Mouse (Mus musculus) E14TG2a.4 (cell line): ENCODE measurements around the gene Srxn1.

ENCODE experiments used
- CTCF ChIP-seq: conservative IDR thresholded peaks from 2 replicates; pipeline ENCODE4 v1.5.1; 2014; ENCODE audit warnings: low read length
- NANOG ChIP-seq: IDR thresholded peaks from 2 replicates; pipeline ENCODE4 v1.6.1; 2014; ENCODE audit warnings: borderline replicate concordance, low read length, mixed read lengths
- POU5F1 ChIP-seq: IDR thresholded peaks from 2 replicates; pipeline ENCODE4 v1.6.1; 2014; ENCODE audit warnings: low read length, borderline replicate concordance

DNA sequence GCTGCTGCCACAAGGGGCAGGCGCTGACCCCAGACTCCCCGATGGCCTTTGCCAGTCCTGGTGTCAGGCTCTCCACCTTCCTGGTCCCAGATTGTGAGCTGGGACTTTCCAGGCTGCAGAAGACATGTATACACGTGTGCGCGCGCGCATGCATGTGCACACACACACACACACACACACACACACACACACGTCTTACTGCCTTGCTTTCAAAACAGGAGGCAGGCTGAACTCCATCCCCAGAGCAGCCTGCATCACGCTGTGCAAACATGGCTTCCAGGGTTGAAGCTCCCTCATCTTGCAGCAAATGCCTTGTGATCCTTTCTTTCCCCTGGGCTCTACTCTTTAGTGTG lies 35.9 kb upstream of the Srxn1 start:
- TF ChIP-seq CTCF = no peak
- TF ChIP-seq POU5F1 = no peak
- TF ChIP-seq NANOG = no peak
